Comparison of ENCODE assay signal across 18 mouse cellular contexts in genomic region chr11:70068245-70068644, GRCm38 (mm10). TPM values are rescaled to one million over a fixed set of nuclear protein-coding genes. Genes with fewer than 3 reads are reported as not detected.
"Had no signal": no experiment of that assay in that cellular context is flagged by ENCODE, and none has a peak within 500 bp of the region (broad histone marks: within the 10 kb centered on the region; RNA-seq: fewer than 3 reads in every experiment).

No protein-coding gene starts in this region.

- H3K4me2 ChIP-seq: intestine, embryonic 15.5 days; limb, embryonic 13.5 days had no signal

- H3K27me3 ChIP-seq: intestine, embryonic 15.5 days; limb, embryonic 13.5 days had no signal

- H3K9ac ChIP-seq: intestine, embryonic 15.5 days; limb, embryonic 13.5 days; liver, embryonic 14.5 days had no signal

- H3K9me3 ChIP-seq: intestine, embryonic 15.5 days; limb, embryonic 13.5 days had no signal

- H3K4me1 ChIP-seq: intestine, embryonic 15.5 days had no signal

- H3K27ac ChIP-seq: intestine, embryonic 15.5 days; limb, embryonic 13.5 days; liver, embryonic 14.5 days; stomach, postnatal 0 days had no signal

- H3K4me3 ChIP-seq: intestine, embryonic 15.5 days; limb, embryonic 13.5 days had no signal

- ATAC-seq: intestine, embryonic 15.5 days had no signal

- DNase-seq: kidney, adult 18-20 months; kidney, postnatal 14 days; left cerebral cortex, postnatal 4 days; lung, adult 18-20 months; thymus, postnatal 4 days had no signal

- H3K36me3 ChIP-seq: intestine, embryonic 15.5 days; limb, embryonic 13.5 days had no signal

RNA-seq across cellular contexts. Expression of gene Asgr1, which starts 14.4 kb away (rescaled TPM):
- total RNA-seq: megakaryocyte progenitor cell, adult 5-6 weeks; monocyte, adult 5-6 weeks; neutrophil, adult 5-6 weeks had no signal
- polyA plus RNA-seq: large intestine, adult 2 months; lung, embryonic 16.5 days had no signal

RNA-seq across cellular contexts. Expression of gene Asgr2, which starts 24.2 kb away (rescaled TPM):
- total RNA-seq: layer of hippocampus, postnatal 10 days; left cerebral cortex, adult 18-20 months; left cerebral cortex, postnatal 10 days; left cerebral cortex, postnatal 4 days; neutrophil, adult 5-6 weeks had no signal
- polyA plus RNA-seq: kidney, embryonic 14.5 days; limb, embryonic 13.5 days; lung, embryonic 16.5 days had no signal
